Mouse (Mus musculus) limb, embryonic 13.5 days (tissue): Measurements from ENCODE around the gene Rab34. TPM values are rescaled to one million over a fixed set of nuclear protein-coding genes. Genes with fewer than 3 reads are reported as not detected.

Source experiments
- ATAC-seq: fragments of 200-750 bp; cut with Nextera tagmentation; 2 replicates; pipeline ENCODE4 v1.8.0; 2017; ENCODE audit warnings: low read depth, moderate number of reproducible peaks, moderate TSS enrichment; ENCODE audit not compliant: low FRiP score
- H3K27ac ChIP-seq: fragments of 300-500 bp; sonication (generic); 2 replicates; pipeline ENCODE4 v1.5.1; 2015; ENCODE audit warnings: inconsistent platforms, mild to moderate bottlenecking, moderate library complexity
- H3K27me3 ChIP-seq: fragments of 300-500 bp; sonication (generic); 2 replicates; pipeline ENCODE4 v1.6.1; 2015; ENCODE audit warnings: mild to moderate bottlenecking, inconsistent platforms
- H3K36me3 ChIP-seq: fragments of 300-500 bp; sonication (generic); 2 replicates; pipeline ENCODE4 v1.6.1; 2015; ENCODE audit warnings: inconsistent platforms, mild to moderate bottlenecking, moderate library complexity
- H3K4me1 ChIP-seq: fragments of 300-500 bp; sonication (generic); 2 replicates; pipeline ENCODE4 v1.6.1; 2015; ENCODE audit warnings: inconsistent platforms
- H3K4me2 ChIP-seq: fragments of 300-500 bp; sonication (generic); replicated peaks from 2 replicates; pipeline ENCODE4 v1.6.1; 2015; ENCODE audit warnings: inconsistent platforms, mild to moderate bottlenecking, moderate library complexity
- H3K4me3 ChIP-seq: fragments of 300-500 bp; sonication (generic); 2 replicates; pipeline ENCODE4 v1.5.1; 2015; ENCODE audit warnings: moderate library complexity, mild to moderate bottlenecking, inconsistent platforms
- H3K9ac ChIP-seq: fragments of 300-500 bp; sonication (generic); 2 replicates; pipeline ENCODE4 v1.6.1; 2015; ENCODE audit warnings: mild to moderate bottlenecking, inconsistent platforms
- H3K9me3 ChIP-seq: fragments of 300-500 bp; sonication (generic); 2 replicates; pipeline ENCODE4 v1.6.1; 2016; ENCODE audit warnings: inconsistent platforms
- WGBS: fragments of 180-500 bp; shearing (Covaris S2); methylation state at CpG from one replicate; pipeline ENCODE4 v1.1.7; 2015; 5-methylcytosine and 5-hydroxymethylcytosine counted together
- polyA plus RNA-seq: library from polyadenylated mRNA; unstranded; fragments of >200 nt; fragmentation: Nextera tagmentation; extraction: Ambion mirVana; gene quantifications from 2 replicates; pipeline ENCODE4 v1.2.1, GENCODE M21; 2015

Gene Rab34
- polyA plus RNA-seq, 1 experiment from 2014 or later, result 171 TPM

GRCm38 (mm10) chr11:78166640-78167039 is 21.6 kb upstream of the Rab34 start:
- no peak overlapping the region for H3K4me3 ChIP-seq
- peaks cover 33% of the 10 kb centered on the region for H3K4me1 ChIP-seq
- 68% methylated on average over 6 of the region's 6 CpGs for WGBS
- H3K36me3 ChIP-seq, result peaks cover 22% of the 10 kb centered on the region
- ATAC-seq, result no peak
- peak overlapping the region; percentile 91 for H3K4me2 ChIP-seq
- H3K27me3 ChIP-seq, result no peaks in the 10 kb centered on the region
- no peak overlapping the region for H3K9ac ChIP-seq
- H3K9me3 ChIP-seq, result no peaks in the 10 kb centered on the region
- H3K27ac ChIP-seq, result no peak overlapping the region

GRCm38 (mm10) chr11:78167257-78167959 is 20.8 kb upstream of the Rab34 start:
- Histone ChIP-seq H3K9ac (no peak overlapping the region), H3K36me3 (peaks cover 22% of the 10 kb centered on the region), H3K4me1 (peaks cover 25% of the 10 kb centered on the region), H3K9me3 (no peaks in the 10 kb centered on the region), H3K27ac (no peak overlapping the region), H3K4me3 (no peak overlapping the region), H3K27me3 (no peaks in the 10 kb centered on the region), H3K4me2 (no peak overlapping the region)
- 86% methylated on average over 14 of the region's 14 CpGs for WGBS
- no peak for ATAC-seq

GRCm38 (mm10) chr11:78168541-78169468 is 19.4 kb upstream of the Rab34 start:
- no peak overlapping the region for H3K9ac ChIP-seq
- H3K36me3 ChIP-seq, result peaks cover 25% of the 10 kb centered on the region
- peaks cover 13% of the 10 kb centered on the region for H3K4me1 ChIP-seq
- H3K4me3 ChIP-seq, result no peak overlapping the region
- H3K9me3 ChIP-seq, result no peaks in the 10 kb centered on the region
- WGBS, result 58% methylated on average over 19 of the region's 19 CpGs
- H3K4me2 ChIP-seq, result no peak overlapping the region
- no peak overlapping the region for H3K27ac ChIP-seq
- no peaks in the 10 kb centered on the region for H3K27me3 ChIP-seq
- no peak for ATAC-seq

GRCm38 (mm10) chr11:78170306-78170705 is 17.9 kb upstream of the Rab34 start:
- Histone ChIP-seq H3K27ac (no peak overlapping the region), H3K4me1 (peaks cover 22% of the 10 kb centered on the region), H3K4me3 (no peak overlapping the region), H3K4me2 (no peak overlapping the region), H3K36me3 (peaks cover 25% of the 10 kb centered on the region), H3K27me3 (no peaks in the 10 kb centered on the region), H3K9me3 (no peaks in the 10 kb centered on the region), H3K9ac (no peak overlapping the region)
- ATAC-seq, result no peak
- WGBS, result 92% methylated on average over 15 of the region's 15 CpGs

GRCm38 (mm10) chr11:78171328-78171727 is 16.9 kb upstream of the Rab34 start:
- Histone ChIP-seq H3K9me3 (no peaks in the 10 kb centered on the region), H3K4me3 (no peak overlapping the region), H3K27ac (no peak overlapping the region), H3K36me3 (peaks cover 25% of the 10 kb centered on the region), H3K4me1 (peaks cover 18% of the 10 kb centered on the region), H3K27me3 (no peaks in the 10 kb centered on the region), H3K9ac (no peak overlapping the region), H3K4me2 (no peak overlapping the region)
- WGBS, result 83% methylated on average over 4 of the region's 4 CpGs
- no peak for ATAC-seq

- peaks cover 25% of the 10 kb centered on the region for H3K36me3 ChIP-seq
- H3K9me3 ChIP-seq, result no peaks in the 10 kb centered on the region
- H3K4me1 ChIP-seq, result peaks cover 16% of the 10 kb centered on the region
- ATAC-seq, result no peak
- H3K27me3 ChIP-seq, result no peaks in the 10 kb centered on the region
- no peak overlapping the region for H3K27ac ChIP-seq
- no peak overlapping the region for H3K4me3 ChIP-seq
- no peak overlapping the region for H3K4me2 ChIP-seq
- 79% methylated on average over 16 of the region's 16 CpGs for WGBS
- H3K9ac ChIP-seq, result no peak overlapping the region
These were observed 16.0 kb upstream of the Rab34 start for GRCm38 (mm10) chr11:78172034-78172747.

GRCm38 (mm10) chr11:78172748-78173383 is 15.4 kb upstream of the Rab34 start:
- H3K36me3 ChIP-seq, result peaks cover 19% of the 10 kb centered on the region
- peaks cover 21% of the 10 kb centered on the region for H3K4me1 ChIP-seq
- ATAC-seq, result no peak
- no peaks in the 10 kb centered on the region for H3K27me3 ChIP-seq
- no peak overlapping the region for H3K9ac ChIP-seq
- no peak overlapping the region for H3K4me3 ChIP-seq
- 78% methylated on average over 19 of the region's 19 CpGs for WGBS
- H3K9me3 ChIP-seq, result no peaks in the 10 kb centered on the region
- no peak overlapping the region for H3K27ac ChIP-seq
- no peak overlapping the region for H3K4me2 ChIP-seq

GRCm38 (mm10) chr11:78174506-78174905 is 13.7 kb upstream of the Rab34 start:
- no peak overlapping the region for H3K4me3 ChIP-seq
- WGBS, result 95% methylated on average over 3 of the region's 3 CpGs
- H3K27me3 ChIP-seq, result no peaks in the 10 kb centered on the region
- H3K4me2 ChIP-seq, result no peak overlapping the region
- H3K4me1 ChIP-seq, result peaks cover 30% of the 10 kb centered on the region
- H3K9me3 ChIP-seq, result no peaks in the 10 kb centered on the region
- H3K36me3 ChIP-seq, result peaks cover 20% of the 10 kb centered on the region
- ATAC-seq, result no peak
- no peak overlapping the region for H3K9ac ChIP-seq
- no peak overlapping the region for H3K27ac ChIP-seq

- Histone ChIP-seq H3K27me3 (no peaks in the 10 kb centered on the region), H3K9me3 (no peaks in the 10 kb centered on the region), H3K4me3 (peak overlapping the region; percentile 68), H3K9ac (no peak overlapping the region), H3K36me3 (peaks cover 32% of the 10 kb centered on the region), H3K27ac (peak overlapping the region; percentile 98; the same call in 1 of the 2 replicates), H3K4me1 (peaks cover 44% of the 10 kb centered on the region), H3K4me2 (peak overlapping the region; percentile 91)
- 4% methylated on average over 10 of the region's 10 CpGs for WGBS
- ATAC-seq, result no peak
These were observed 12.3 kb upstream of the Rab34 start for GRCm38 (mm10) chr11:78175771-78176401.

- ATAC-seq, result peak; percentile 71
- H3K9ac ChIP-seq, result peak within 1 kb of the TSS; percentile 66
- under 1% methylated on average over 32 of the region's 32 CpGs for WGBS
- H3K4me3 ChIP-seq, result peak within 1 kb of the TSS; percentile 68
- no peaks in the 10 kb centered on the region for H3K27me3 ChIP-seq
- H3K4me1 ChIP-seq, result peaks cover 49% of the 10 kb centered on the region
- H3K4me2 ChIP-seq, result peak within 1 kb of the TSS; percentile 91
- no peaks in the 10 kb centered on the region for H3K9me3 ChIP-seq
- peaks cover 34% of the 10 kb centered on the region for H3K36me3 ChIP-seq
- H3K27ac ChIP-seq, result peak within 1 kb of the TSS; percentile 98
These were observed 11.8 kb upstream of the Rab34 start, which contains the start of the genes Nek8 and Tlcd1 for GRCm38 (mm10) chr11:78176402-78176862. TSS of gene Nek8 (minus strand) at chr11:78176675. TSS of gene Tlcd1 (plus strand) at chr11:78176711.

GRCm38 (mm10) chr11:78176905-78177331 is 11.3 kb upstream of the Rab34 start:
- H3K36me3 ChIP-seq, result peaks cover 36% of the 10 kb centered on the region
- peak overlapping the region; percentile 68 for H3K4me3 ChIP-seq
- WGBS, result under 1% methylated on average over 23 of the region's 23 CpGs
- ATAC-seq, result no peak
- peaks cover 54% of the 10 kb centered on the region for H3K4me1 ChIP-seq
- H3K27ac ChIP-seq, result peak overlapping the region; percentile 98; the same call in 1 of the 2 replicates
- no peaks in the 10 kb centered on the region for H3K27me3 ChIP-seq
- peak overlapping the region; percentile 91 for H3K4me2 ChIP-seq
- H3K9me3 ChIP-seq, result no peaks in the 10 kb centered on the region
- peak overlapping the region; percentile 66 for H3K9ac ChIP-seq
